Mouse (Mus musculus): ENCODE data around the gene Il4.

Gene Il4

DNA sequence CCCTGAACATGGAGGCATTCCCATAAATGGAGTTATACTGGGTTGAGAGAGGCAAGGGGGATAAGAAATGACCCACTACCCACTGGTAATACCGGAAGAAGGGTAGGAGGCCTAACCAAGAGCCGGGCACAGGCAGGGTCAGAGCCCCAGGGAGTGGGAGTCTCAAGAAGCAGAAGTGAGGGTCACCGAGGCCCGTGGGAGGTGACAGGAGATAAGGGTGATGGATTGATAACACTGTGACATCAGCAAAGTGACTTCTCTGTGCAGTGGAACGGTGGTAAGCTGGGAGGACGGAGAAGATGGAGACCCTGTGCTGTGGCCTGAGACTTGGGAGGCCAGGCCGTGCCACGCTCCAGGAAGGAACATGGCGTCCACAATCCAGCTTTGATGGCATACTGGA is 5.1 kb upstream of the Il4 start:
- DNase-seq, result no peak

DNA sequence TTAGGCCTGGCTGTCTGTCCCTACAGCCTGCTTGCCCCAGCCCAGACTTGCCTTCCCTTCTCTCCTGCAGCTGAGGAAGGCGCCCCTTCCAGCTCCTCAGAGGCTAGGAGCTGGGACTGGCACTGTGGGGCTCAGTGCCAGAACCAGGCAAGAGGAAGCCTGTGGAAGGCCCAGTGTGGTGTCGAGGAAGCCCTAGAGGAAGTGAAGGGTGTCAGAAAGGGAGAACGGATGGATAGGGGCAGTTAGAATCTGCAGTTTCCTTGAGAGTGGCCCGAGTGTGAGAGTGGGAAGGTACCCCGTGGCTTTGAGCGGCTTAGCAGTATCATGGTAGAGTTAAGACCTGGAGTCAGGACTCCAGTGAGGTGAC is 4.0 kb upstream of the Il4 start:
- DNase-seq, result no peak

DNA sequence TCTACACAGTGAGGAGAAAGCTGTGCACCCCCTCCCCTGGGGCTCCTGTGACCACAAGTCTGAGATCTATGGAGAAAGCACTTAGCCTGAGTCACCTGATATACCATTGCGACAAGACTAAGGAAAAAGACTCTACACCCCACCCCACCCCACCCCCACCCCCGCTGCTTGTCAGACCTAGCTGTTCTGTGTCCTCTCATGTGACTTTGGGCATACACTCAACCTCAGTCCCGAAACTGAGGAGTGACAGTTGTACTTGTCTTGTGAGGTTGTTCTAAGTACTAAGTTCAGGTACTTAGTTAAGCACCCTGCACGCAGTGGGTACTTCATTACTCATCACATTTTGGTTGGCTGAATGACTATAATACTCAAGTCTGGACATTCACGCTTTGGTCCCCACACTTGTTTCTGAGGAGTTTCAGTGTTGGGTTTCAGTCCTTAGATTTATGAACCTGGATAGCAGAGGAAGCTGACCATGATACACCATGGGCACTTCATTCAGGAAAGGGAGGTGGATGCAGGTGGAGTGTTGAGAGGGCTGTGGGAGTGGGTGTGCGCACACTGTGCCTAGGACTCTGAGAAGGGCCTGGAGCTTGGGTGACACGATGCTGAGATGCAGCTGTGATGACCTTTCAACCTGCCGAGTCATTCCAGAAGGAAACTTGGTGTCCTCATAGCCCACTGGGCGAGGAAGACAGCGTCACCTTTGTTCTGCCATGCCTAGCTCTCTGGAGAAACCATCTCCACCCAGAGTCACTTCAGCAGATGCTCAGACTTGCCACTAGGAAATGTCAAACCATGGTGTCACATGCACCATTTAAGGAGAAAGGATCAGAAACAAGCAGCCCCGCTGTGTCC is 3.3 kb upstream of the Il4 start:
- no peak for DNase-seq

- DNase-seq, result no peak
These were observed 1.6 kb upstream of the Il4 start for GRCm38 (mm10) chr11:53620094-53620493.

DNA sequence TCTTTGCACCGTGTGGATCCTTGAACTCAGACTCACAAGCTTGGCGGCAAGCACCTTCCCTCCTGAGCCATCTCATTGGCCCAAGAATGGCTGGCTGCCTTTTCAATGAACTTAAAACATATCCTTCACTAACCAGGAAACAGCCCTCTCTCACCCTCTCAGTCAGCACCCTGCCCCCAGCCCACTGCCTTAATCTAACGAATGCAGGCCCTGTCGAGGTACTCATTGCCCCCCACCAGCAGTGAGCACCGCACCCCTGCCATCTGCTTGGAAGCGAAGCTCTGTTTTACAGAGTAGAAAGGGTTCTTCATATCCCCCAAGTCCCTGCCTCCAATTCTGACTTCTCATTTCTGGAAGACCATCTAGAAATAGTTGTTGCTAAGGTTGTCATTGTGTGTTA is 959 bp upstream of the Il4 start:
- DNase-seq, result no peak

DNA sequence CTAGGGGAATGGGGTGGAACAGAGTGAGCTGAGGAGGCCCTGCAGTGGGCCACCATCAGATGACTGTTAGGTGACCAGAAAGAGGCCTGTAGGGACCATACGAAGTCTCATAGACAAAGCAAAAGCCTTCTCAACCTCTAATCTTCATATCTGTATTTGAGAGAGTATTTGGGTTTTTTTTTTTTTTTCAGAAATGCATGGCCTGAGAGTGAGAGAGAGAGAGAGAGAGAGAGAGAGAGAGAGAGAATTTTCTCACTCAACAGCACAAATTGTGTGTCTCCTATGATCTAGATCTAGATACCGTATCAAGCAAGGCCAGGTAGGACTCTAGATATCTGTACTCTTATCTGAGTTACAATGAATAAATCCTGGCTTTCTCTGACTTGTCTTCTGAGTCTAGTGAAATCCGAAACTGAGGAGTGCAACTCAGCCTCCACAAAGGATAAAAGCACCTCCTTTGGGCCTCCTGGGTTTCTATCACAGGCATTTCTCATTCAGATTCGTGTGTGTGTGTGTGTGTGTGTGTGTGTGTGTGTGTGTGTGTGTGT is 833 bp downstream of the Il4 start:
- DNase-seq, result no peak

DNA sequence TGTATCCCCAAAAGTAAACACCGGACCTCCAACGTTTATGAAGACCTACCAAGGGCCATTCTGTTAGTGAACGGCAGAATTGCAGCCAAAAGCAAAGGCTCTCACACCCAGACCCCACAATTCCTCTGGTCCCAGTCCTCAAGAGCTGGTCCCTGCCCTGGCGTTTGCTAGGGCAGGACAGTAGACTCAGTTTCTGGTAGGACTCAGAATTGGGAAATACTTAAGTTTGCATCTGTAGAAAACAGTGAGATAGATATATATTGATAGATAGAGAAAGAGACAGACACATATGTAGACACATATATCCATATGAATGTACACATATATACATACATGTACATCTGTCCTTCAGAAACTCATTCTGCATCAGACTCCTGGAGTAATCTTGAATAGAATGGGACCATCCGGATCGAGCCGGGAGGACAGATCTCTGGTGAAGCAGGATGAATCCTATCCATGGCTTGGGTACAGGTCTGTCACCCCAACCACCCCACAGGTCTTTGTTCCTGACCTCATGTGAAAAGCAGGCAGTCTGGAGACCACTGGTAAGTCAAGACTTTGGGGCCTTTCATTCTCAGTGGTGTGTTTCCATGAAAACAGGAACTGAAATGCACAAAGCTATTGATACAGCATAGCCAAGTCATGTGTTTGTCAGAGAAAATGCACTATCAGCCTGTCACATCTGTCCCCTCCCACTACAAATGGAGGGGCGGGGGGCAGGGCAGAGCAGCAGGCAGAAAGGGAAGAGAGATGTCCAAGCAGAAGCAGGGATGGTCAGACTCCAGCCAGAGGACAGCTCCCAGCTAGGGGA is 1.5 kb downstream of the Il4 start:
- no peak for DNase-seq

DNA sequence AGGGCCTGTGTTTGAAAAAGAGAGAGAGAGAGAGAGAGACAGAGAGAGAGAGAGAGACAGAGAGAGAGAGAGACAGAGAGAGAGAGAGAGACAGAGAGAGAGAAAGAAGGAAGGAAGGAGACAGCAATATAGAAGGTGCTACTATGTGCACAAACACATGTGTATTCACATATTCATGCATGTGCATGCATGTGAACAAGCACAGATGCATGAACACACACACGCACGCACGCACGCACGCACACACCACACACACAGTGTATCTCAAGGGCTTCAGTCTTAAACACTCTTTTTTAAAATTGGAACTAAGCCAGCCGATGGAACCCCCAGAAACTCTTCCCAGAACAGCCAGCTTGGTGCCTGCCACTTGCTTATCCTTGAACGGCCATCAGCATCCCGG is 2.9 kb downstream of the Il4 start:
- DNase-seq, result no peak

DNA sequence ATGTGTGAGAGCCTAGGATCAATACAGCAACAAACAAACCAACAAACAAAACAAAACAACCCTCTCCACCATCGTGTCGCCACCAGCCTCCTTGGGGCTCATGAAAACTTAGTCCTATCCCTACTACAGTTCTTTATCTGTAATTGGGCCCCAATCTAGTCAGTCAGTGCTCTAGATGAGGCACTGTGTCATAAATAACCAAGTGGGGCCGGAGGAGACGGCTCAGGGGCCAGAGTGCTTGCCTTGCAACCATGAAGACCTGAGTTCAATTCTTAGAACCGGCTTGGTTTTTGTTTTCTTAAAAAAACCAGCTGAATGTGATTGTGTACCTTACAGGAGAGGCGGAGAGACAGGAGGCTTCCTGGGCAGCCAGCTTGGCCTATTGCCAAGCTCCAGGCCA is 3.3 kb downstream of the Il4 start:
- no peak for DNase-seq

- DNase-seq, result no peak
These were observed 8.8 kb downstream of the Il4 start for GRCm38 (mm10) chr11:53609672-53610071.

DNA sequence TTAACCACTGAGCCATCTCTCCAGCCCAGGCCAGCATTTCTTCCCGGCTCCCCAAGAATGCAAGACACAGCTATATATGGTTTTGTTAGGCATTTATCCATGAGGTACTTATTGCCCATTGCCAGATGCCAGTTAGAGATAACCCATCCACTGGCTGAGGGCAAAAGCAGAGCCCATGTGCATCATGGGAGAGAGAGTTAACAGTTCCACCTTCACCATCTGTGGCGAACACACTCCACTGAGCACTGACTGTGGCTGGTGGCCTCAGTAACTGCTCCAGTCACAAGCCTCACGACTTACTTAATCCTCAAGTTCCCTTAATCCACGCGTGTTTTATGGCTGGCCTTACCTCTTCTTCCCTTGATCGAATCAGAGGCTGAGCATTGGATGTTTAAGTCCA is 9.2 kb downstream of the Il4 start:
- DNase-seq, result no peak

DNA sequence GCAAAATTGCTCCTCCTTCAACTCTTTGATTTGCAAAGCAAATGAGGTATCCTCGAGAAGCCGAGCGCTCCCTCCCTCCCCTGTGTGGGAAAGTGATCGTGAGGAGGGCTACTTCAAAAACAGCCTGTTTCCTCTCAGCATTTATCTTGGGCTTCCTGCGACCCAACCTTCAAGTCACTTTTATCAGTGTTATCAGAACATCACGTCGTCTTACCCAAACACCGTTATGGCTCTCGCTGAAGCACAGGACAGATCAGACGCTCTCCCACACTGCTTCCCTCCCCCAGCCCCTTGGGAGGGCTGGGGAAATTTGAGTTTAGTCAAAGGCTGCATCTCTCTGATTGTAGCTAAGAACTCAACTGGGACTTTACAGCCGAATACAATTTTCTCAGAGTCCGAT is 12.9 kb downstream of the Il4 start:
- DNase-seq, result no peak

- no peak for DNase-seq
These were observed 13.5 kb downstream of the Il4 start for GRCm38 (mm10) chr11:53604983-53605382.

GRCm38 (mm10) chr11:53591116-53591515 is 27.4 kb downstream of the Il4 start:
- DNase-seq, result no peak

- peak; percentile 27 to 71 for DNase-seq
These were observed 28.1 kb downstream of the Il4 start for GRCm38 (mm10) chr11:53590368-53590768.

DNA sequence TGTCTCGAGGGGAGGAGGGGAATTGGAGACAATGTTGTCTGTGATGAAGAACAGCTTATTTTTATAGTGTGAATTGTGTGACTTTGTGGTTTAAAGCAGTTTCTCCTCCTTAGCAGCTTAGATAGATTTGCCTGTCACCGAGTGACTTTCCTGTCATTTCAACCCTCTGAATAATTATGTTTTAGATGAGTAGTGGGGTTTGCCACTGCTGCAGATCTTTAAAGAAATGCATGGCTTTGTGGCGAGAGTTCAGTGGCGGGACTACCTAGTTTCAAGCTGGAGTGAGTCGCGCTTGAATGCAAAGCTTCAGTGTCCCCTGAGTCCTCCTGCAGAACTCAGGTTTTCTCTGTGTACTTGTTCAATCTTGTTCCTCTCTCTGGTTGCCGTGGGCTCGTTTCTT is 30.2 kb downstream of the Il4 start:
- DNase-seq, result no peak

GRCm38 (mm10) chr11:53585510-53585909 is 33.0 kb downstream of the Il4 start:
- no peak for DNase-seq

DNA sequence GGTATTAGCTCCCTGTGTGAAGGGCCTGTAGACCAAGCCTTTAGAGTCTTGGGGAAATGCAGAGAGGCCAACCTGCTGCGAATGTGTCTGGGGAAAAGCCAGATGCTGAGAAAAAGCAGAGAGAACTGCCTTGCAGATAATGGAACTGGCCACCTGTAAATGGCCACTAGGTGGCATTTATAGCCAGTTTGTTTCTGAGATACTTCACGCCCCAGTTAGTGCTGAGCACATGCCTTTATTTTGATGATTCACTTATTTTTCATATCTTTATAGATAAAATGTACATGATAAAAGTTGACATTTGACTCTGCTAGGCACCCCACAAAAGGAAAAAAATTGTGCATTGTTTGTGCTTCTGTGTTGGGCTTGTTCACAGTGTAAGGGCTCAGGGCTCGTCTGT is 33.6 kb downstream of the Il4 start:
- DNase-seq, result no peak

GRCm38 (mm10) chr11:53583151-53583550 is 35.3 kb downstream of the Il4 start:
- no peak for DNase-seq

DNA sequence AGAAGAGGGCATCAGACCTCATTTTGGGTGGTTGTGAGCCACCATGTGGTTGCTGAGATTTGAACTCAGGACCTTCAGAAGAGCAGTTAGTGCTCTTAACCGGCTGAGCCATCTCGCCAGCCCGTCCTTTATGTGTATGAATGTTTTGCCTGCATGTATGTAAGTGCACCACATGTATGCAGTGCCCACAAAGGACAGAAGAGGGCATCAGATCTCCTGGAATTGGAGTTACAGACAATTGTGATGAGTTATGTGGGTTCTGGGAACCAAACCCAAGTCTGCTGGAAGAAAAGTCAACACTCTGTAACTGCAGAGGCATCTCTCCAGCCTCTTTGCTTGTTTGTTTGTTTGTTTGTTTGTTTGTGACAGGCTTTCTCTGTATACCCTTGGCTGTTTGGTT is 37.9 kb downstream of the Il4 start:
- DNase-seq, result no peak

GRCm38 (mm10) chr11:53567224-53568014 is 51.0 kb downstream of the Il4 start, which contains the start of gene Kif3a:
TSS of gene Kif3a (plus strand) at chr11:53567379.
- peak; percentile 86 to 92 for DNase-seq

DNA sequence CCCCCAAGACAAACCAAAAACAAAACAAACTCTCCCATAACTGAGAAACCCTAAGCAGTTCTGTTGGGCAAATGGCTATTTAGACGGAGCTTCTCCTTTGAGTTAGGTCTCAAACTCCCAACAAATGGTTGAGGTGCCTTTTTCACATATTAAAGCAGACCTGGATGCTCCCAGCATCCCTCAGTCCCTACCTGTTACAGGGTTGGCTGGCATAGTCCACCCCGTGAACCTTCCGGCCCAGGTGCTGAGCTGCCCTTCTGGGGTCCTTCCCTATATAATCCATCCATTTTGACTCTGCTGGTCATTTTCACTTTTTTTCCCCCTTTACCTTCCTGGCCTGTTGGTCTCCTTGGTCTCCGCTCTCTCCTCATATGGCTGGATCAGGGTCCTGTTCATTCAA is 51.8 kb downstream of the Il4 start:
- no peak for DNase-seq

DNA sequence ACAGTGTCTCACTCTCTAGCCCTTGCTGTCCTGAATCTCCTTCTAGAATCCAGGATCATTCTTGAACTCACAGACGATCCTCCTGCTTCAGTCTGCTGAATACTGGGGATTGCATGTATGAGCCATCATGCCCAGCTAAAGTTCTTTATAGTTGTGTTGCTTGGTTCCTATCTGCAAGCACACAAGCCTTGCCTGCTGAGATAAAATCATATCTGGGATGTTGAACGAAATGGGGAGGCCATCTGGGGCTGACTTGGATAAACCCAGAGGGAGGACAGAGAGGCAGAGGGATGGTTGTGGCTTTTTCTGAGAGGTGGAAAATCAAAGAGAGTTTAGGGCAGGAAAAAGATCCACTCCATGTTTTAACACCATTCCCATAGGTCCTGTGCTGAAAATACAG is 56.5 kb downstream of the Il4 start:
- no peak for DNase-seq
